In the genomic region with DNA sequence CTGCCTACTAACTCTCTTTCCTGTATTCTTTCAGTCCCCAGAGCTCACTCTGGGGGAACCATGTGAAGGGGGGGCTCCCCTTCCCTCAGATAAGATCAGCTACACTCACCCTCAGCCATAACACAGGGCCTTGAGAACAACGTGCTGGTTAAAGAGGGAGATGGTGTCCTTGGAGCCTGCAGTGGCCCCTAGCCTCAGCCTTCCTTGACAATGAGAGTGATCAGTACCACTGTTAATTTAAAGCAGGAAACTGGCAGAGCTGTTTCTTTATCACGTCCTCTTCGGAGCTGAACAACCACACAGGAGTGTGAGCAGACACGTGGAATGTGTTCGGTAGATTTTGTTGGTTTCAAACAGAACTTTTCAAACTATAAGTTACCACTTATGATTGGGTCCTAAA, we compare ENCODE assay signal across 33 mouse cellular contexts.
DNase-seq lines count a peak whose midpoint lies in the region; ATAC-seq and TF ChIP-seq lines count a peak whose summit lies in the region.
"Had no signal": no experiment of that assay in that cellular context is flagged by ENCODE, and none has a peak within 500 bp of the region (broad histone marks: within the 10 kb centered on the region; RNA-seq: fewer than 3 reads in every experiment).

No protein-coding gene starts in this region.

- H3K27me3 ChIP-seq in intestine, embryonic 14.5 days (replicated peaks; ENCODE audit: control insufficient read depth, insufficient read depth, low read length), result no peaks in the 10 kb centered on the region
- H3K27me3 ChIP-seq in intestine, postnatal 0 days (replicated peaks; ENCODE audit: control insufficient read depth, insufficient read depth, low read length), result no peaks in the 10 kb centered on the region
- no peaks in the 10 kb centered on the region for H3K27me3 ChIP-seq in forebrain, postnatal 0 days (ENCODE audit: insufficient read depth, low read length)
- H3K27me3 ChIP-seq: embryonic facial prominence, embryonic 12.5 days; forebrain, embryonic 15.5 days; heart, embryonic 13.5 days; hindbrain, embryonic 13.5 days; liver, embryonic 12.5 days; megakaryocyte, embryonic 14.5 days; midbrain, embryonic 13.5 days had no signal

- H3K9me3 ChIP-seq in intestine, embryonic 14.5 days (ENCODE audit: control insufficient read depth, low read length), result no peaks in the 10 kb centered on the region
- H3K9me3 ChIP-seq in intestine, postnatal 0 days (ENCODE audit: control insufficient read depth), result no peaks in the 10 kb centered on the region
- H3K9me3 ChIP-seq in forebrain, postnatal 0 days (ENCODE audit: low read length), result no peaks in the 10 kb centered on the region
- H3K9me3 ChIP-seq: embryonic facial prominence, embryonic 12.5 days; forebrain, embryonic 10.5 days; forebrain, embryonic 15.5 days; heart, embryonic 13.5 days; hindbrain, embryonic 13.5 days; liver, embryonic 12.5 days; megakaryocyte, embryonic 14.5 days; midbrain, embryonic 13.5 days had no signal

- no peak overlapping the region for H3K27ac ChIP-seq in intestine, embryonic 14.5 days (ENCODE audit: low read depth)
- no peak overlapping the region for H3K27ac ChIP-seq in intestine, postnatal 0 days (ENCODE audit: low read depth, low read length)
- no peak overlapping the region for H3K27ac ChIP-seq in forebrain, postnatal 0 days (ENCODE audit: low read depth, low read length)
- H3K27ac ChIP-seq: embryonic facial prominence, embryonic 12.5 days; forebrain, embryonic 10.5 days; forebrain, embryonic 15.5 days; gastrocnemius, adult 2 months; heart, adult 2 months; heart, embryonic 13.5 days; hindbrain, embryonic 13.5 days; layer of hippocampus, adult 2 months; liver, embryonic 12.5 days; midbrain, embryonic 13.5 days; stomach, postnatal 0 days had no signal

- no peak overlapping the region for H3K4me3 ChIP-seq in intestine, embryonic 14.5 days (ENCODE audit: low read depth, low read length)
- no peak overlapping the region for H3K4me3 ChIP-seq in intestine, postnatal 0 days (ENCODE audit: low read depth, low read length)
- no peak overlapping the region for H3K4me3 ChIP-seq in forebrain, postnatal 0 days (ENCODE audit: low read depth, low read length)
- H3K4me3 ChIP-seq: embryonic facial prominence, embryonic 12.5 days; forebrain, embryonic 10.5 days; forebrain, embryonic 15.5 days; gastrocnemius, adult 2 months; heart, adult 2 months; heart, embryonic 13.5 days; hindbrain, embryonic 13.5 days; layer of hippocampus, adult 2 months; liver, embryonic 12.5 days; megakaryocyte, embryonic 14.5 days; midbrain, embryonic 13.5 days had no signal

- TF ChIP-seq CTCF in intestine, postnatal 0 days (IDR thresholded peaks at IDR 0.05; ENCODE audit: low read depth), result no peak
- TF ChIP-seq CTCF in forebrain, postnatal 0 days (IDR thresholded peaks at IDR 0.05; ENCODE audit: low read depth), result no peak

- ATAC-seq in intestine, embryonic 14.5 days (replicated peaks; ENCODE audit: low FRiP score, low TSS enrichment, low read depth), result no peak
- ATAC-seq in intestine, postnatal 0 days, result no peak
- ATAC-seq in forebrain, postnatal 0 days, result no peak
- ATAC-seq: activated CD4-positive, CD25-positive, alpha-beta regulatory T cell, adult 4 months; forebrain, embryonic 15.5 days; liver, embryonic 12.5 days; liver, postnatal 0 days; midbrain, embryonic 13.5 days had no signal

- H3K9ac ChIP-seq in intestine, embryonic 14.5 days (ENCODE audit: low read length), result no peak overlapping the region
- no peak overlapping the region for H3K9ac ChIP-seq in intestine, postnatal 0 days (ENCODE audit: low read depth, low read length)
- no peak overlapping the region for H3K9ac ChIP-seq in forebrain, postnatal 0 days
- H3K9ac ChIP-seq: embryonic facial prominence, embryonic 12.5 days; forebrain, embryonic 15.5 days; heart, embryonic 13.5 days; hindbrain, embryonic 13.5 days; liver, embryonic 12.5 days; liver, postnatal 0 days; midbrain, embryonic 13.5 days had no signal

- H3K4me2 ChIP-seq in intestine, embryonic 14.5 days (ENCODE audit: low read length), result no peak overlapping the region
- H3K4me2 ChIP-seq in intestine, postnatal 0 days (replicated peaks; ENCODE audit: low read depth), result no peak overlapping the region
- H3K4me2 ChIP-seq in forebrain, postnatal 0 days (ENCODE audit: low read depth), result no peak overlapping the region
- H3K4me2 ChIP-seq: embryonic facial prominence, embryonic 12.5 days; forebrain, embryonic 15.5 days; heart, embryonic 13.5 days; hindbrain, embryonic 13.5 days; liver, embryonic 12.5 days; midbrain, embryonic 13.5 days had no signal

- no peaks in the 10 kb centered on the region for H3K4me1 ChIP-seq in intestine, embryonic 14.5 days (replicated peaks; ENCODE audit: control insufficient read depth, insufficient read depth, low read length)
- H3K4me1 ChIP-seq in intestine, postnatal 0 days (replicated peaks; ENCODE audit: control insufficient read depth, insufficient read depth, low read length), result no peaks in the 10 kb centered on the region
- no peaks in the 10 kb centered on the region for H3K4me1 ChIP-seq in forebrain, postnatal 0 days (ENCODE audit: insufficient read depth)

- WGBS in intestine, embryonic 14.5 days, result 65% methylated on average over 5 of the region's 5 CpGs
- 62% methylated on average over 5 of the region's 5 CpGs for WGBS in intestine, postnatal 0 days
- 84% methylated on average over 5 of the region's 5 CpGs for WGBS in forebrain, postnatal 0 days

- no peaks in the 10 kb centered on the region for H3K36me3 ChIP-seq in intestine, embryonic 14.5 days (ENCODE audit: control insufficient read depth, insufficient read depth, low read length)
- H3K36me3 ChIP-seq in intestine, postnatal 0 days (ENCODE audit: control insufficient read depth, insufficient read depth), result no peaks in the 10 kb centered on the region
- H3K36me3 ChIP-seq in forebrain, postnatal 0 days (ENCODE audit: insufficient read depth), result no peaks in the 10 kb centered on the region
- H3K36me3 ChIP-seq: embryonic facial prominence, embryonic 12.5 days; forebrain, embryonic 10.5 days; forebrain, embryonic 15.5 days; heart, embryonic 13.5 days; hindbrain, embryonic 13.5 days; liver, embryonic 12.5 days; midbrain, embryonic 13.5 days had no signal

- peak; percentile 32 for DNase-seq in intestine, embryonic 14.5 days (ENCODE audit: low spot score)
- DNase-seq in ES-CJ7 (ENCODE audit: low read depth, low spot score) (peak; percentile 41), R1 (ENCODE audit: low read depth, low spot score) (peak; percentile 61)
- no peak for DNase-seq in c-Kit-positive CD71-positive TER-119-positive erythroid progenitor cells, embryonic 14.5 days (ENCODE audit: low spot score)
- DNase-seq in forebrain, postnatal 0 days, result no peak
- DNase-seq: adrenal gland, adult 8-10 months; B cell, adult 2 months; cerebellum, adult 11 months; cerebellum, adult 9-10 months; cerebellum, postnatal 36 days; embryo, embryonic 11 days; gastrocnemius, adult 2 months; gastrocnemius, postnatal 36 days; heart, adult 2 months; heart, postnatal 14 days; kidney, adult 2 months; kidney, postnatal 36 days; liver, postnatal 0 days; lung, postnatal 36 days; retina, postnatal 1 day; right cerebral cortex, postnatal 25 days had no signal

Comparison
In these comparisons a context has a peak if more than half of its experiments do, and no peak if none do; other contexts are left out.
1. DNase-seq: peak in intestine, embryonic 14.5 days (single experiment), ES-CJ7 (single experiment) and R1 (single experiment); none in c-Kit-positive CD71-positive TER-119-positive erythroid progenitor cells, embryonic 14.5 days (single experiment) and forebrain, postnatal 0 days (single experiment).